50 mouse cellular contexts compared by ENCODE assay signal in genomic region chr5:86745715-86746114, GRCm38 (mm10). TPM values are rescaled to one million over a fixed set of nuclear protein-coding genes. Genes with fewer than 3 reads are reported as not detected.
"Had no signal": no experiment of that assay in that cellular context is flagged by ENCODE, and none has a peak within 500 bp of the region (broad histone marks: within the 10 kb centered on the region; RNA-seq: fewer than 3 reads in every experiment).

Gene Tmprss11e, minus strand, starts transcription at chr5:86745815.

- ATAC-seq: hindbrain, embryonic 16.5 days; hindbrain, postnatal 0 days; inflammation-experienced regulatory T-cells, adult 6 months; intestine, embryonic 15.5 days; intestine, embryonic 16.5 days; intestine, postnatal 0 days had no signal

- H3K27me3 ChIP-seq: heart, embryonic 12.5 days; heart, embryonic 13.5 days; heart, embryonic 15.5 days; hindbrain, embryonic 12.5 days; hindbrain, embryonic 13.5 days; hindbrain, embryonic 15.5 days; intestine, embryonic 15.5 days; kidney, embryonic 15.5 days had no signal

- DNase-seq: heart, postnatal 10 days; heart, postnatal 14 days; heart, postnatal 36 days; heart, postnatal 4 days; kidney, adult 11 months; kidney, adult 18-20 months; kidney, adult 2 months; kidney, adult 8-10 months; kidney, adult 9 months; kidney, postnatal 10 days; kidney, postnatal 14 days; kidney, postnatal 25 days; kidney, postnatal 36 days; kidney, postnatal 4 days; layer of hippocampus, adult 9-11 months; layer of hippocampus, postnatal 36 days had no signal

RNA-seq across cellular contexts. Expression of gene Tmprss11e, which starts in this region (rescaled TPM):
- total RNA-seq: heart, postnatal 10 days; heart, postnatal 14 days; heart, postnatal 25 days; heart, postnatal 36 days; heart, postnatal 4 days; hematopoietic stem cell, adult 5-6 weeks; hindbrain, postnatal 0 days; layer of hippocampus, adult 18-20 months; layer of hippocampus, adult 2 months; layer of hippocampus, adult 8-10 months; layer of hippocampus, postnatal 10 days; layer of hippocampus, postnatal 14 days; layer of hippocampus, postnatal 25 days; layer of hippocampus, postnatal 36 days; left cerebral cortex, adult 18-20 months; left cerebral cortex, adult 2 months; left cerebral cortex, adult 8-10 months had no signal
- polyA plus RNA-seq: heart, embryonic 12.5 days; heart, embryonic 13.5 days; heart, embryonic 14.5 days; heart, embryonic 15.5 days; heart, embryonic 16.5 days; heart, postnatal 0 days; hindbrain, embryonic 10.5 days; hindbrain, embryonic 11.5 days; hindbrain, embryonic 12.5 days; hindbrain, embryonic 13.5 days; hindbrain, embryonic 15.5 days; hindbrain, embryonic 16.5 days; intestine, embryonic 14.5 days; intestine, embryonic 15.5 days; intestine, embryonic 16.5 days; intestine, postnatal 0 days; kidney, adult 2 months; kidney, embryonic 14.5 days; kidney, embryonic 15.5 days; kidney, embryonic 16.5 days; kidney, postnatal 0 days; large intestine, adult 2 months had no signal
